Mouse (Mus musculus) MEL (cell line): ENCODE measurements around the gene Olfr148.

Experiments
- CHD1 ChIP-seq: IDR thresholded peaks from 2 replicates; pipeline ENCODE4 v1.6.1; 2012; ENCODE audit warnings: low read depth, mild to moderate bottlenecking, inconsistent platforms, low read length, improper control_type of control experiment
- CTCF ChIP-seq, 3 experiments: IDR thresholded peaks in 2 of 3; conservative IDR thresholded peaks in 1 of 3; 2 replicates each; pipeline ENCODE4 v1.5.1; 2011 to 2012; ENCODE audit warnings: low read length in 3 of 3, low read depth in 2 of 3, mild to moderate bottlenecking in 2 of 3, improper control_type of control experiment in 1 of 3, inconsistent platforms in 1 of 3, mixed read lengths in 1 of 3, moderate library complexity in 1 of 3; ENCODE audit not compliant: control insufficient read depth in 1 of 3, insufficient read depth in 1 of 3, poor library complexity in 1 of 3, severe bottlenecking in 1 of 3
- EP300 ChIP-seq, 2 experiments: IDR thresholded peaks; 2 replicates each; pipeline ENCODE4 v1.6.1; 2011; ENCODE audit warnings: improper control_type of control experiment in 2 of 2, low read length in 2 of 2, low read depth in 1 of 2, mild to moderate bottlenecking in 1 of 2
- GATA1 ChIP-seq: IDR thresholded peaks from 2 replicates; pipeline ENCODE4 v1.6.1; 2011; ENCODE audit warnings: low read depth, low read length, improper control_type of control experiment
- HCFC1 ChIP-seq: IDR thresholded peaks from 2 replicates; pipeline ENCODE4 v1.6.1; 2012; ENCODE audit warnings: low read depth, mild to moderate bottlenecking, inconsistent platforms, low read length, improper control_type of control experiment, moderate library complexity
- JUND ChIP-seq: IDR thresholded peaks from 2 replicates; pipeline ENCODE4 v1.6.1; 2011; ENCODE audit warnings: low read depth, mild to moderate bottlenecking, improper control_type of control experiment, low read length
- MAFK ChIP-seq: IDR thresholded peaks from 2 replicates; pipeline ENCODE4 v1.6.1; 2011; ENCODE audit warnings: low read depth, mild to moderate bottlenecking, low read length, improper control_type of control experiment, borderline replicate concordance
- MAX ChIP-seq: IDR thresholded peaks from 2 replicates; pipeline ENCODE4 v1.6.1; 2011; ENCODE audit warnings: low read length, improper control_type of control experiment
- MYB ChIP-seq: IDR thresholded peaks from 2 replicates; pipeline ENCODE4 v1.6.1; 2011; ENCODE audit warnings: mild to moderate bottlenecking, low read depth, low read length, improper control_type of control experiment
- POLR2A ChIP-seq, 2 experiments: IDR thresholded peaks; 2 replicates each; pipeline ENCODE4 v1.6.1; 2011 to 2012; ENCODE audit warnings: low read length in 2 of 2, mild to moderate bottlenecking in 2 of 2, control low read depth in 1 of 2, improper control_type of control experiment in 1 of 2, low read depth in 1 of 2, moderate library complexity in 1 of 2; ENCODE audit not compliant: control insufficient read depth in 1 of 2, insufficient read depth in 1 of 2, poor library complexity in 1 of 2
- POLR2AphosphoS5 ChIP-seq: IDR thresholded peaks from 2 replicates; pipeline ENCODE4 v1.6.1; 2012; ENCODE audit warnings: low read depth, borderline replicate concordance, mild to moderate bottlenecking, inconsistent platforms, low read length, moderate library complexity, mixed read lengths
- SMC3 ChIP-seq: IDR thresholded peaks from 2 replicates; pipeline ENCODE4 v1.6.1; 2011; ENCODE audit warnings: low read depth, low read length, improper control_type of control experiment
- TAL1 ChIP-seq: IDR thresholded peaks from 2 replicates; pipeline ENCODE4 v1.6.1; 2012; ENCODE audit warnings: mild to moderate bottlenecking, inconsistent platforms, low read length, moderate library complexity, mixed read lengths
- TCF12 ChIP-seq: IDR thresholded peaks from 2 replicates; pipeline ENCODE4 v1.6.1; 2014; ENCODE audit warnings: low read depth, mild to moderate bottlenecking, inconsistent platforms, low read length, improper control_type of control experiment, moderate library complexity

GRCm38 (mm10) chr9:39624711-39625110 lies 14.3 kb downstream of the Olfr148 start:
- TF ChIP-seq POLR2A (IDR thresholded peaks at IDR 0.05; ENCODE audit: control insufficient read depth in 1 of 2, insufficient read depth in 1 of 2, low read depth in 1 of 2, low read length in 2 of 2, poor library complexity in 1 of 2), result no peak
- no peak for TF ChIP-seq CTCF (IDR thresholded peaks at IDR 0.05 in 2 of 3, conservative IDR thresholded peaks at IDR 0.05 in 1 of 3; ENCODE audit: control insufficient read depth in 1 of 3, insufficient read depth in 1 of 3, low read depth in 2 of 3, low read length in 3 of 3, poor library complexity in 1 of 3, severe bottlenecking in 1 of 3)
- no peak for TF ChIP-seq GATA1
- no peak for TF ChIP-seq EP300 (IDR thresholded peaks at IDR 0.05; ENCODE audit: low read depth in 1 of 2, low read length in 2 of 2)
- TF ChIP-seq HCFC1, result no peak
- TF ChIP-seq MAX, result no peak
- no peak for TF ChIP-seq MAFK
- no peak for TF ChIP-seq SMC3
- no peak for TF ChIP-seq CHD1
- no peak for TF ChIP-seq TCF12
- no peak for TF ChIP-seq TAL1
- TF ChIP-seq JUND, result no peak
- TF ChIP-seq MYB, result no peak
- no peak for TF ChIP-seq POLR2AphosphoS5
